Mouse (Mus musculus) hindbrain, embryonic 11.5 days (tissue): Measurements from ENCODE around the gene Cap2. TPM values are rescaled to one million over a fixed set of nuclear protein-coding genes. Genes with fewer than 3 reads are reported as not detected.

Experiments
- ATAC-seq: fragments of 200-750 bp; cut with Nextera tagmentation; 2 replicates; pipeline ENCODE4 v1.8.0; 2017; ENCODE audit warnings: mild to moderate bottlenecking, moderate TSS enrichment, moderate library complexity; ENCODE audit not compliant: low FRiP score
- DNase-seq: peaks from one replicate; pipeline ENCODE4 v3.0.0-alpha.2; 2015; ENCODE audit warnings: low spot score
- H3K27ac ChIP-seq: fragments of 300-500 bp; sonication (generic); 2 replicates; pipeline ENCODE4 v1.5.1; 2014; ENCODE audit warnings: mild to moderate bottlenecking, low read depth, low read length
- H3K27me3 ChIP-seq: fragments of 300-500 bp; sonication (generic); 2 replicates; pipeline ENCODE4 v1.6.1; 2014; ENCODE audit warnings: mild to moderate bottlenecking, low read length, moderate library complexity, mixed read lengths; ENCODE audit not compliant: control insufficient read depth, insufficient read depth
- H3K36me3 ChIP-seq: fragments of 300-500 bp; sonication (generic); 2 replicates; pipeline ENCODE4 v1.6.1; 2014; ENCODE audit warnings: mild to moderate bottlenecking, low read length, moderate library complexity, mixed read lengths; ENCODE audit not compliant: control insufficient read depth, insufficient read depth
- H3K4me1 ChIP-seq: fragments of 300-500 bp; sonication (generic); replicated peaks from 2 replicates; pipeline ENCODE4 v1.6.1; 2014; ENCODE audit warnings: low read length, mixed read lengths; ENCODE audit not compliant: control insufficient read depth, insufficient read depth
- H3K4me2 ChIP-seq: fragments of 300-500 bp; sonication (generic); replicated peaks from 2 replicates; pipeline ENCODE4 v1.6.1; 2014; ENCODE audit warnings: mild to moderate bottlenecking, low read depth, low read length
- H3K4me3 ChIP-seq: fragments of 300-500 bp; sonication (generic); 2 replicates; pipeline ENCODE4 v1.5.1; 2014; ENCODE audit warnings: low read depth, low read length
- H3K9ac ChIP-seq: fragments of 300-500 bp; sonication (generic); 2 replicates; pipeline ENCODE4 v1.6.1; 2014; ENCODE audit warnings: low read depth, low read length
- H3K9me3 ChIP-seq: fragments of 300-500 bp; sonication (generic); 2 replicates; pipeline ENCODE4 v1.6.1; 2016; ENCODE audit warnings: low read length; ENCODE audit not compliant: control insufficient read depth
- WGBS: fragments of 180-500 bp; shearing (Covaris S2); extraction: QIAGEN DNeasy Blood & Tissue Kit; methylation state at CpG from one replicate; pipeline ENCODE4 v1.1.7; 2014; 5-methylcytosine and 5-hydroxymethylcytosine counted together
- polyA plus RNA-seq: library from polyadenylated mRNA; unstranded; fragments of >200 nt; fragmentation: Nextera tagmentation; extraction: Ambion mirVana; gene quantifications from 2 replicates; pipeline ENCODE4 v1.2.1, GENCODE M21; 2014

The Cap2 gene
- polyA plus RNA-seq, 1 experiment from 2014 or later: 7.1 TPM

DNA sequence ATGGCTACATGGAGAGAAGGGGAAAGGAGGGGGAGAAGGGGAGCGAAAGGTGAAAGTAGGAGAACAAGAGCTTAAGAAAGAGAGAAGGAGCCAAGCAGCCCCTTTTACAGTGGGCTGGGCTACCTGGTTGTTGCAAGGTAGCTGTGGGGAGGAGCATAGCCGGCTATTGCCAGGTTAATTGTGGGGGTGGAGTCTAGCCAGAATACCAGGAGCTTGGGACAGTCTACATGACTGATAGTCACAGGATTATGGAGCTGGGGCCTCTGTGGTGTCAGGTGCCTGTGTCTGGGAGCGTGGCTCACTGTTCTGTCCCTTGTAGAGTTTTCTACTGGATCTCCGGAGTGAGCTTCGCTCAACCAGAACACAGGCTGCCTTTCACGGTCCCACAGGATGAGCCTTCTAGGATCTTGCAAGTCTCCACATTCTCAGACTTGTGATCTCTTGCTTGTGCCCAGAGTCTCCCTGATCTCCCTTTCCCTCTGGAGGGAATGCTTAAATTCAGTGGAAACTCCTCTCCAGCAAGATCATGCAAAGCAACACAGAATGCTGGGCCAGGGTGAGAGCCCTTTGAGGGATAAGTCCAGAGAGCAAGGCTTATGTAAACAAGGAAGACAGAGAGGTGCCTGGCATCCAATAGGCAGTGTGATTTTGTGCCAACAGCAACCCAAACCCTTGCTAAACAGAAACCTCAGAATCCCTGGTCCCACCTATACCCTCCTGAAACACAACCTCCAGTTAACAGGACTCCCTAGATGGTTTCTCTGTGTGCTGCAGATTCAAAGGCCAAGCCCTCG, 119.5 kb downstream of the Cap2 start:
- Histone ChIP-seq H3K9ac (no peak overlapping the region), H3K4me1 (no peaks in the 10 kb centered on the region; the same call in 1 of the 2 replicates), H3K9me3 (no peaks in the 10 kb centered on the region), H3K4me3 (no peak overlapping the region), H3K27ac (no peak overlapping the region), H3K36me3 (no peaks in the 10 kb centered on the region), H3K4me2 (no peak overlapping the region), H3K27me3 (no peaks in the 10 kb centered on the region)
- DNase-seq: no peak
- 85% methylated on average over 7 of the region's 7 CpGs for WGBS
- no peak for ATAC-seq

DNA sequence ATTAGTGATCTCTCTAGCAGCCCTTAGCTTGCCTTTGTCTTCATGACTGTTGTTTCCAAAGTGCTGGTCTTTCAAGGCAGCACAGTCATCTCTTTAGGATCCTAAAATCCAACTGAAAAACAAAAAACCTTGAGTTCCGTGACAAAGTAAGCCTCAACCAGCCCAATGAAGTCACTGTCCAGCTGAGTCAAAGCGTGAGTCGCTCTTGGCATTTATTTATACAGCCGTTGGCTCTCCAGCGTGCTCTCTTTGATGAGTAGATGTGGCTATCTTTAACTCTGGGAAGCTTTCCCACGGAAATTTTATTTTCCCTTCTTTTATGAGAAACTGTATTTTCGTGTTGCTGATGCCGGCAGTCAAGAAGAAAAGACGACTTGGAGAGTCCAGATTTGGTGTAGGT, 125.0 kb downstream of the Cap2 start:
- DNase-seq (no peak), ATAC-seq (no peak)
- H3K4me3 ChIP-seq: no peak overlapping the region
- no peaks in the 10 kb centered on the region for H3K27me3 ChIP-seq
- H3K4me2 ChIP-seq: no peak overlapping the region
- 87% methylated on average over 9 of the region's 9 CpGs for WGBS
- H3K4me1 ChIP-seq: no peaks in the 10 kb centered on the region
- H3K27ac ChIP-seq: no peak overlapping the region
- H3K36me3 ChIP-seq: no peaks in the 10 kb centered on the region
- no peaks in the 10 kb centered on the region for H3K9me3 ChIP-seq
- no peak overlapping the region for H3K9ac ChIP-seq

DNA sequence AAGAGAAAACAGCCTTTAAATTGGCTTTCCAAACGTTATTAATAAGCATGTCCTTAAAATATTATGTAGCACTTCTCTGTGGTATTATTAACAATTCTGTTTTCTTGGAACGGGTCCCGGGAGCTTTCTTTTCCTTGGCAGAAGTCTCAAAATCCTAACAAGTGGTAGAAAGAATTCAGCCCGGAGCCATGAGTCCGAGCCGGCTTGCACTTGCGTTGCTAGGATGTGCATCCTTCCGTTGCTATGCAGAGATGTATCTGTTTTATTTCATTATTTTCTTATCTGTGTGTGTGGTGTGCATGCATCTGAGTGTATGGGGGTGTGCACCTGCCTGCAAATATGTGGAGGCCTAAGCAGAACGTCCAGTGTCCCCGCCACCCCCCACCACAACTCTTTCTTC, 126.2 kb downstream of the Cap2 start:
- Histone ChIP-seq H3K4me2 (no peak overlapping the region), H3K27me3 (no peaks in the 10 kb centered on the region), H3K4me1 (no peaks in the 10 kb centered on the region), H3K4me3 (no peak overlapping the region), H3K9me3 (no peaks in the 10 kb centered on the region), H3K27ac (no peak overlapping the region), H3K9ac (no peak overlapping the region), H3K36me3 (no peaks in the 10 kb centered on the region)
- 93% methylated on average over 10 of the region's 10 CpGs for WGBS
- DNase-seq (no peak), ATAC-seq (no peak)

DNA sequence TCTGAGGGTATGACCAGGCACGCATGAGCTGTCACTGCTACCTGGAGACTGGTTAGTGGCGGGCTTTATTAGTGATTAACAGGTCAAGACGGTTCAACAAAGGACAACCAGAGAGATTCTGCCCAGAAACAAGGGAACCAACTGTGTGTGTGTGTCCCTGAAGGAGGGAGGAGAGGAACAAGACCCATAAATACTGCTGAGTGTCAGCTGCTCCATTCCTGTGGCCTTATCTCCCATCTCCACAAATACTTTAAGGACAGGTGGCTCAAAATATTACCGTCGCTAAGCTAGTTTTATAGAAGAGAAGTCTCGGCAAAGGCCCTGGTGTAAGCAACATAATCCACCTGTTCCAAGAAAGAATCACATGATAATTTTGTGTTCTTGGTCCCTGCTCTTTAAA, 127.7 kb downstream of the Cap2 start:
- Histone ChIP-seq H3K9me3 (no peaks in the 10 kb centered on the region), H3K36me3 (no peaks in the 10 kb centered on the region), H3K4me3 (no peak overlapping the region), H3K4me2 (no peak overlapping the region), H3K4me1 (0 out of 2 replicates have a peak, but pooled peaks cover 5% of the 10 kb centered on the region), H3K27ac (no peak overlapping the region), H3K27me3 (no peaks in the 10 kb centered on the region), H3K9ac (no peak overlapping the region)
- WGBS: 91% methylated on average over 6 of the region's 6 CpGs
- ATAC-seq (no peak), DNase-seq (no peak)

DNA sequence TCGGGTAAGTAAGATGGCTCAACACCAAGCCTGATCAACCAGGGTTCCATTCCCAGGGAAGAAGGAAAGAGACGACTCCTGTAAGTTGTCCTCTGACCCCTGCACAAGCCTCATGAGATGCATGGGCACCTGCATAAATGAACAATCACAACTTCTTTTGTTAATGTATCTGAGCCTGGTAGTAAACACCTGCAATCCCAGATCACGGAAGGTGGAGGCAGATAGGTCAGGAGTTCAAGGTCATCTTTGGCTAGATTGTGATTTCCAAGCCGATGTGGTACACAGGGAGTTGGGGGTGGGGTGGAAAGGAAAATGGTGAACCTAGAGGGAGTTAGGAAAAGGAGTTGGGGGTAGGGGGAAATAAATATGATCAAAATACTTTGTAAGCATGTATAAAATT, 131.1 kb downstream of the Cap2 start:
- Histone ChIP-seq H3K9ac (no peak overlapping the region), H3K27me3 (no peaks in the 10 kb centered on the region), H3K9me3 (no peaks in the 10 kb centered on the region), H3K27ac (no peak overlapping the region), H3K4me2 (no peak overlapping the region), H3K4me3 (no peak overlapping the region), H3K4me1 (0 out of 2 replicates have a peak, but pooled peaks cover 5% of the 10 kb centered on the region), H3K36me3 (no peaks in the 10 kb centered on the region)
- WGBS: 64% methylated on average over 4 of the region's 4 CpGs
- no peak for ATAC-seq
- no peak for DNase-seq

DNA sequence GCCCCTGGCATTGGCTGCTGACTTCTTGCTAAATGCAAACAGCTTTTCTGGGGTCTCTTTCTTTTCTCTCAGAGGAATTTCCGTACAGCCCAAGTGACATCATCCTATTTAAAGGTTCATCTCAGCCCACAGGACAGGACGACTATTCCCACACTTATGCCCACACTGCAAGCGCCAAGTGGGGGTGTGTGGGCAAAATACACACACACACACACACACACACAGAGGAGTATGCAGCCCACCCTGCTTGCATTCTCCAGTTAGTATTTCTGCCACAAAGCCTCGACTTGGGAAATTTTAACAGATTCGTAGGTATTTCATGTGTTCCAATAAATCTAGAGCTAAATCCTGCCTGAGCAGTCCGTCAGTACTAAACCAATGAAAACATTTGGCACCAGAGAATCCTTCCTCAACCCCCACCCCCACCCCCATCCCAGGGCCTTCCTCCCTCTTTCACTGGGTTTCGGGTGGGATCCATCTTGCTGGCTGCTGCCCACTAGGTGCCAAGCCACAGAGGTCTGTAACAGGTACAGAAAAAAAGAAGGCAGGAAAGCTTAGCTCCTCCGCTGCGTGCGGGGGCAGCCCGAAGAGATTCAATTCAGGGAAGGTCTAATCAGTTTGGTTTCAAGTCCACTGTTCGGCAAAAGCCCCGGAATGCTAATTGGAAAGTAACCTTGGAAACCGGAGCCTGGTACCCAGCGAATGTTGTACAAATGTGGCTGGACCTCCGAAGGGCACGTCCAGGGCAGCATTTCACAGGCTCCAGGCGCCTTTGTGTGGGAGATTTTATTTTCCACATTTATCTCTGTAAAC, 131.9 kb downstream of the Cap2 start:
- peak overlapping the region; percentile 40 for H3K9ac ChIP-seq
- no peak overlapping the region for H3K4me3 ChIP-seq
- peak; percentile 69 for DNase-seq
- 0 out of 2 replicates have a peak, but pooled peaks cover 5% of the 10 kb centered on the region for H3K4me1 ChIP-seq
- H3K4me2 ChIP-seq: peak overlapping the region; percentile 17
- 41% methylated on average over 18 of the region's 18 CpGs for WGBS
- H3K36me3 ChIP-seq: no peaks in the 10 kb centered on the region
- H3K27ac ChIP-seq: peak overlapping the region; percentile 51
- no peaks in the 10 kb centered on the region for H3K27me3 ChIP-seq
- peak; percentile 82 for ATAC-seq
- H3K9me3 ChIP-seq: no peaks in the 10 kb centered on the region

DNA sequence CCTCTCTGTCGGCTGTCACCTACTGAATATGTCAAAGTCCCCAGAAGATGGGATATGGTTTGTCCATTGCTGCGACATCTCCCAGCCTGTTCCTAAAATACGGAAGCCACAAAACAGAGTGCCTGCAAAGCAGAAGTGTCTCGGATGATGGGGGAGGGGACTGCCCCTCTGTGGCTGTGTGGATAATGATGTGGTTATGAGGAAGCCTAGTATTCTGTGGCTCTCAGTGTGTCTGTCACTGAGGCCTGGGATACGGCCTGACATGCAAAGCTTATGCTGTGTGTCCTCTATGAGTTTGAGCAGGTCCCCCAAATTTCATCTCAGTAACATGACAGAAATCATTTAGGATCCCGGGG, 132.5 kb downstream of the Cap2 start:
- DNase-seq (peak; percentile 64), ATAC-seq (peak; percentile 79)
- Histone ChIP-seq H3K9me3 (no peaks in the 10 kb centered on the region), H3K9ac (peak overlapping the region; percentile 40), H3K4me3 (no peak overlapping the region), H3K27ac (peak overlapping the region; percentile 51), H3K36me3 (no peaks in the 10 kb centered on the region), H3K27me3 (no peaks in the 10 kb centered on the region), H3K4me1 (0 out of 2 replicates have a peak, but pooled peaks cover 5% of the 10 kb centered on the region), H3K4me2 (peak overlapping the region; percentile 17)
- WGBS: 48% methylated on average over 6 of the region's 6 CpGs

DNA sequence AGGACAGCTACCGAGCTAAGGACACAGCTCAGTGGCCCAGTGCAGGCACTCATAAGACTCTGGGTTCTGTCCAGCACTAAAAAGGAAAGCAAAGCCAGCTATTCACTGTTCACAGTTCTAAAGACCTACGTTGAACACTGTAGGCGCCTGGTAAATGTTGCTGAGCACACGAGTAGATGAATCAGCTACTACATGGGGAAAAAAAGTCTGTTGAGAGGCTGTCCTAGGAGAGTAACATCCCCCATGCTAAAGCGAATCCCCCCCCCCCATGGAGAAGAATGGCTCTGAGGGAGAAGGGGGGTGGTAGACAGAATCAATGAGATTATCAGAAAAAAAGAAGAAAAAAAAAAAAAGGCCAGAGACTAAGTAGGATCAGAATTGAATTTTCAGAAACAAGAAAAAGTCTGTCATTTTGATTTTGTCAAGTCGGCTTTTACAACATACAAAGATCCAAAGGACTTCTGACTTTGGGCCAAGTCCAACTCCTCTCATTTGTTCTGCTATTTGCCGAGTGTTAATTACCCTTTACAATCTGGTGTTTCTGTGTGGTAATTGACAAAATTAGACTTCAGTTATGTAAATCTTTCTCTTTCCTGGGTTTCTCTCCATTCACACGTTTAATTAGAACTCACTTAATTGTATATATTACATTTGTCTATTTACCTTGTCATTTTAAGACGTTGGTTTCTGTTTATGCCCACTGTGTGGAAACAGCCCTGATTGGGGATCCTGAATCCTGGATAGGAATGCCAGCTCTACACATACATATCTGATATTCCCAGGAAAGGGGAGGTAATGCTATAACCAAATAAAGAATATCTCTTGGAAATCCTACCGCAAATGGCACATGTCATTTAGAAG, 139.2 kb downstream of the Cap2 start:
- DNase-seq: no peak
- H3K4me2 ChIP-seq: no peak overlapping the region
- no peak overlapping the region for H3K9ac ChIP-seq
- H3K4me1 ChIP-seq: no peaks in the 10 kb centered on the region
- ATAC-seq: no peak
- H3K36me3 ChIP-seq: no peaks in the 10 kb centered on the region
- H3K9me3 ChIP-seq: peaks cover 2% of the 10 kb centered on the region; the same call in 1 of the 2 replicates
- no peaks in the 10 kb centered on the region for H3K27me3 ChIP-seq
- 92% methylated on average over 10 of the region's 10 CpGs for WGBS
- no peak overlapping the region for H3K27ac ChIP-seq
- H3K4me3 ChIP-seq: no peak overlapping the region
